Mouse (Mus musculus) right cerebral cortex, postnatal 4 days (tissue): ENCODE data around the gene Mchr1.

Experiments
- DNase-seq: peaks from one replicate; pipeline ENCODE4 v3.0.0-alpha.2; 2022

The Mchr1 gene

GRCm38 (mm10) chr15:81228258-81228657 is 7.0 kb upstream of the Mchr1 start:
- DNase-seq = no peak

- no peak for DNase-seq
These were observed 5.5 kb upstream of the Mchr1 start for GRCm38 (mm10) chr15:81229791-81230190.

DNA sequence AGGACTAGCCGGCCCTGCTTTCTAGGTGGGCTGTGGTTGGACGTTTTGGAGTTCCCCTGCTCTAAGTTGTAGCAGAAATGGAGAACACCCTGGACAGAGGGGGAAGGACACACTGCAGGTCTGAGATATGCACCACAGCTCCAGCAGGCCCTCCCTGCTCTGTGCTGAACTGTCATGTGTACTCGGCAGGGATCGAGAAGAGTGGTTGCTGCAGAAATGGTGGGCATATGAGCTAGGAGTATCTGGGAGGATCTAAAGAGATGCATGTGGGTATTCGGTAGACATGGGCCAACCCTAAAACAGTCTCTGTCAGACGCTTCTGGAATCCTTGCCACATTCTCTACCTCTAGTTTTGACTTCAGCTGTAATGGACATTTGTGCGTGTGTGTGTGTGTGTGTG is 4.0 kb upstream of the Mchr1 start:
- no peak for DNase-seq

DNA sequence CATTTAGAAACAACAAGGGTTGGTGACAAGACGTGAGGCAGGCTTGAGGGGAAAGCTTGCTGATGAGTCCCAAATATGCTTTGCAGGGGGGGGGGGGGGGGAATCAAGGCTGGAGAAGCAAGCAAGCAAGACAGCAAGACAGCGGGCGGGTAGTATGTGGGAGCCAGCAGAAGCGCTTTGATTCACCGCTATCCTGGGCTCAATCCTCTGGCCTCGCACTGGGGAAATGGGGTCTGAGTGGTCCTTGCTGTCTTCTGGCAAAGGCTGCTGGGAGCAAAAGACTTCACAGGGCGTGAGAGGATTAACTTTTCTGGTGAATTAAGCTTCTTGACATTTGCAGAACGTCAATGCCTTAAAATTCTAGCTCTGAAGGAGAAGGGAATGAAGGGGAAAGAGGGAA is 763 bp downstream of the Mchr1 start:
- DNase-seq = no peak

- DNase-seq = no peak
These were observed 2.2 kb downstream of the Mchr1 start for GRCm38 (mm10) chr15:81237471-81237870.

- no peak for DNase-seq
These were observed 4.0 kb downstream of the Mchr1 start for GRCm38 (mm10) chr15:81239261-81239660.

- DNase-seq = no peak
These were observed 4.6 kb downstream of the Mchr1 start for GRCm38 (mm10) chr15:81239794-81240343.

DNA sequence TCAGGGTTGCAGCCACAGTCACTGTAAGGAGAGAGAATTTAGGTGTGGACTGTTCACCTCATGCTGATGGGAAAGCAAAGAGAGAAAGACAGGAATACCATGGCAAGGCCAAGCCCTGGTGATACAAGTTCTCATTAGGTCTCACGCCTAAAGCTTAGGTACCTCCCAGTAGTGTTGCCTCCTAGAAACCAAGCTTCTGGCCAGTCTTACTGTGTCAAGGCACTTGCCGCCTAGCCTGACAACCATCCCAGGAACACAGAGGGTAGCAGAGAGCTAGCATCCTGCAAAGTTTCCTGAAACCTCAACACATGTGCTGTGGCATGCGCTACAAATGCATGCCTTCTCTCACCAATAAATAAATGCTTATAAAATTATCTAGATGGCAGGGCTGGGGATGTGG is 11.6 kb downstream of the Mchr1 start:
- no peak for DNase-seq

- no peak for DNase-seq
These were observed 12.5 kb downstream of the Mchr1 start for GRCm38 (mm10) chr15:81247583-81248340.

- no peak for DNase-seq
These were observed 13.0 kb downstream of the Mchr1 start for GRCm38 (mm10) chr15:81248341-81248679.

DNA sequence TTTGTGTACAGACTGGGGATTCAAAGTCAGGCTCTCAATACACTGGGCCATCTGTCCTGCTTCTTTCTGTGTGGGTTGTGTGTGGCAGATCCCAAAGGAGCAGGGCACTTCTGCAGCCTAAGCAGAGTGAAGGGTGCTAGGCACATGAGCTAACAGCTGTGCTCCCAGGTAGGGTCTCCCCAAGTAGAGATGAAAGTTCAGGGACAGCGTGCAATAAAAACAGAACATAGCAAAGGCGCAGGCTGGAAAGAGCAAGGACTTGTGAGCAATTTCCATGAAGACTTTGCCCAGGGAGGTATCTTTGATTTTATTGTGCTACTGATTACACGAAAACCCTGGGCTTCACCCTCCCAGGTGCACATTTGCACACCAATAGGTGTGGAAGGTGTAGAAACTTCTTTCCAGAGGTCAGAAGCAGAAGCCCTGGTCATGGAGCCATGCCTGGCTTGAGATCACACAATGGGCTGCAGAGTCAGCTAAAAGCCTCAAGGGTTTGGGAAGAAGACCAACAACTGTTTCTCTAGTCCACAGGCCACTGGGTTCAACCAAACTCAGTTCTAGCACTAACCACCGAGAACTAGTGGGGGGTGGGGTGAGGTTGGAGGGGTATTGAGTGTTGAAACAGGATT is 13.8 kb downstream of the Mchr1 start:
- DNase-seq = no peak

DNA sequence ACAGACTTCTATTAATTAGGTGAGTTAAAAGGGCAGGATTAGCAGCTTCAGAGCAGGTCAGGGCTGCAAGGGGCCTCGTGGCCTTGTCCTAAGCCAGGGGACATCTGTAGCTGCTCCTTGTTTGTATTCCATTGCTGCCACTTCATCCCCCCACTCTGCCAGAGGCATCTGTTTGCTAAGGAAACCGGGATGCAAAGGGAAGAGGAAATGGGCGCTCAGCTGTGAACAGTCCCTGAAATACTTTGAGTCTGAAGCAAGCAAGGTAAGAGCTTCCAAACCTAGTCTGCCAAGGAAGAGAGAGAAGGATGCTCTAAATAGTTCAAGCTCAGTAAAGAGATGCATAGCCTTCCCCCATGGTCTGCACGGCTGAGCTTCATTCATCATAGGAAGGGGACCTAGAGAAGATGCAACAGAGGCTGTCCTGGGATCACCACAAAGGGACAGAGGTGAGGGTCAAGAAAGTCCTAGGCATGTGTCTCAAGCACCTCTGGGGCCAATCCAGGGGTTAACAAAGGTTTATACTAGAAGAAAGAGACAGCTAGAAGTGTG is 17.4 kb downstream of the Mchr1 start:
- no peak for DNase-seq

- no peak for DNase-seq
These were observed 18.3 kb downstream of the Mchr1 start for GRCm38 (mm10) chr15:81253585-81253984.

DNA sequence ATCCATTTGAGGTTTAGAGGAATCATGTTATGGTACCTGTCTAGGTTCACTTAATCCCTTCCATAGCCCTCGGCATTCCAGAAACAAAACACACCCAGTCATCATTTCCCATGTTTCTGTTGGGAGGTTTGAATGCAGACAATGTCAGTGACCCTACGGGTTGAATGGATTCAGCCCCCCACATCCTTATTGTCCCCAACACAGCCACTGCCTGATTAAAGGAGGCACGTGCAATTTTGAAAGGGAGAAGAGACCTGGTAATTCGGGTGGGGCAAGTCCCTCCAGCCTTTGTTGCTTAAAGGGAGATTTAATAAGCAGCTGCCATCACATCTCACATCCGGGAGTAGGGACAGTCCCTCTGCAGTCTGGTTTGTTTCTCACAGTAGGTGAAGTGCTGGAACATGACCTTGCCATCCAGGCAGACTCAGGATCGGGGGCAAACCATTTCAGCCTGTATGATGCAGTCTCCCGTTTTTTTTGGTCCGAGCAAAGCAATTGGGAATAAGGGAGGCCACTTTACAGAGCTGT is 18.9 kb downstream of the Mchr1 start:
- no peak for DNase-seq

DNA sequence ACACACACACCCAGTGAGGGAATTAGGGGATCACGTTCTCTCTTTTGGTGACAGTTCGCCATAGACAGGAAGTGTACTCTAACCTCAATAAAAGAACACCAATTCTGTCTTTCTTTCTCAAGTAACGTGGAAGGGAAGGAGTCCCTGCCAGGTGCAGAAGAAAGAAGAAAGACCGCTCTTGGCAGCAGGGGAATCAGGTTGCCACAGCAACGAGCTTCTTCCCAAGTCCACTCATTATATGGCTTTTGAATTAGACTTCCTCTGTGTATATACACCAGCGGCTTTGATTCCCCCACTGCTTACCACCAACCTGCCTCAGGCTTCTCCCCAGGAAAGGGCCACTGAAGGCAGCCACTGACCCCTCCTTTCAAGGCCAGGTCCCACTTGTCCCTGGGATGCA is 19.8 kb downstream of the Mchr1 start:
- peak; percentile 18 for DNase-seq

- no peak for DNase-seq
These were observed 23.0 kb downstream of the Mchr1 start for GRCm38 (mm10) chr15:81258296-81258695.

GRCm38 (mm10) chr15:81259304-81259703 is 24.0 kb downstream of the Mchr1 start:
- DNase-seq = no peak

- no peak for DNase-seq
These were observed 24.9 kb downstream of the Mchr1 start for GRCm38 (mm10) chr15:81260208-81260607.

GRCm38 (mm10) chr15:81264392-81265095 is 29.2 kb downstream of the Mchr1 start:
- DNase-seq = no peak

DNA sequence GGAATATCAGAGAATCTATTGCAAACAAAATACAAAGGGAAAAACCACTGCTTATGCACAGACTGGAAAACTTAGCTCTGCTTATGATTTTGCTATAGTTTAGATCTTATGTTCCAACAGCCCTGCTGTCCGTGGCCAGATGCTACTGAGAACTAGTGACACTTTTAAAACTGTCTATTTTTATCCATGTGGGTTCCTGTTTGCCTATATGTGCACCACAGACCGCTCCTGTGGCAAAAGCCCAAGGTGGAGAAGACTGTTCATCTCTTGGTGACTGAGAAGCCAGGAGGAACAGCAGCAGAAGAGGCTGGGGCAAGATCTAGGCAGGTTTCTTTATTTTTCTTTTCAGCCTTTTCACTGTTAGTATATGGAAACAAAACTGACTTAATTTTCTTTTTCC is 32.1 kb downstream of the Mchr1 start:
- DNase-seq = no peak

- DNase-seq = peak; percentile 26
These were observed 37.2 kb downstream of the Mchr1 start for GRCm38 (mm10) chr15:81272305-81273053.

DNA sequence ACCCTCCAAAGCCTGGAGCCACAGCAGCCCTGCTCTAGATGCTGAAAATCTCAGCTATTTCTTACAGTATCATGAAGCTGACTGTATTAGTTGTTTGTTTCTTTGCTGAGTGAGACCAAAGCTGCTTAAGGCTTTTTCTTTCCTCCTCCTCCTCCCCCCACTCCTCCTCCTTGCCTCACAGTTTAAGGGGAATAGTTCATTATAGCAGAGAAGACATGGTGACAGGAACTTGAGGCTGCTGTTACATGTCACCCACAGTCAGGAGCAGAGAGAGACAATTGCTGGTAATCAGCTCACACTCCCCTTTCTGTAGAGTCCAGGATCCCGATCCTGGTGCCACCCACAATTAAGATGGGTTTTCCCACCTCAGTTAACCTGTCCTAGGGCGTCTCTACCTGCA is 38.1 kb downstream of the Mchr1 start:
- DNase-seq = no peak

DNA sequence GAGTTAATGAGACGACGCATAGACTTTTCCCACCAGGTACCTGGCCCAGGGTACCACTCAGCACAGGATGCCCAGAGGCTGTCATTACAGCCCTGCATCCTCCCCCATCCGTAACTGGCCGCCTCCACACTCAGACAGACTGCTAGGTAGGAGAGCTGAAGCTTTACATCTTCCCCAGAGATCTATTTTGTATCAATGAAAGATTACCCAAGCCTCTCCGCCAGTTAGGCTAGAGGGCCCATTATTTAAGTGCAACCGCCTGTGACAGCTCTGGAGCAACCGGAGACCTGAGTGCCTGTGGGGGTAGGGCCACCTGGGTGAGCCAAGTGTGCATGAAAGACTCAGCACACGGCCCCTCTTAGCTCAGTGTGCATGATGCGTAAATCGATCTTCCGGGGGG is 42.6 kb downstream of the Mchr1 start:
- DNase-seq = no peak
